Mouse (Mus musculus) ES-Bruce4 (cell line): ENCODE measurements around the gene Mad2l1bp.

ENCODE experiments used
- CTCF ChIP-seq: IDR thresholded peaks from one replicate; pipeline ENCODE4 v1.8.1; 2011; ENCODE audit warnings: low read depth, low read length
- POLR2A ChIP-seq: IDR thresholded peaks from one replicate; pipeline ENCODE4 v1.8.1; 2011; ENCODE audit warnings: low read length; ENCODE audit not compliant: insufficient read depth

DNA sequence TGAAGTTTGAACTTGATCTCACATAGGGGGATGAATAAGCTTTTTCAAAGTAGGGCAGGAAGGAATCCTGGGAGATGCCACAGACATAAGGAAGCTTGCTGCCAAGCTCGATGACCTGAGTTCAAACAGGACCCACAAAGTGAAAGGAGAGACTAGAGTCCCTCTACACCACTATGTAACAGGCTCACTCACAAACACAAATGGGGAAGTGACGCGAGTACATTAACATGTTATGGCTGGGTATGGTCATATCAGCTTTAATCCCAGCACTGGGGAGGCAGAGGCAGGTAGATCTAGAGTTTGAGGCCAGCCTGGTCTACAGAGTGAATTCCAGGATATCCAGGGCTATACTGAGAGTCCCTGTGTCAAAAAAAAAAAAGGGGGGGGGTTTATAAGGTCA, 983 bp upstream of the Mad2l1bp start:
- TF ChIP-seq CTCF: no peak
- TF ChIP-seq POLR2A: no peak
